Mouse (Mus musculus) c-Kit-positive CD71-positive TER-119-positive erythroid progenitor cells, embryonic 14.5 days (primary cell): ENCODE results near the gene Fndc1.
A peak's percentile ranks its signal among the peaks of the same experiment; 100 is the strongest.

ENCODE experiments used
- DNase-seq: peaks from one replicate; pipeline ENCODE4 v3.0.0-alpha.2; 2013; ENCODE audit warnings: low spot score

The Fndc1 gene

GRCm38 (mm10) chr17:7820176-7820575, 6.9 kb downstream of the Fndc1 start:
- DNase-seq = no peak

DNA sequence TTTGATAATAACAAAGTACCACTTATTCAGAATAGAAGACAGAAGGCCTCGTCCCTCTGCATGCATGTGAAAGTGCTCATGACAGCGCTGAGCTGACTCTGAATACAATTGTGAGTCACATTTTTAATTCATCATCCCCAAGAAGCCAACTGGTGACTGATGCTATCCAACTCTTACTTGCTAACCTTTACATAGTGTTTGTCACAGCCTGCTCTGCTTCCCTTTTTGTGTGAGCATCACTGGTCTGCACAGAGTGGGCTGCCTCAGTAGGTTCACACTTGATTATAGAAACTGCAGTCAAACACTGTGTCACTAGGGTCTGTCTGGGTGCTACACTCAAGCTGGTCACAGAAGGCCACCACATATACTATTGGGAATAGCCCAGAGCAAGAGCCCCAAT, 10.5 kb downstream of the Fndc1 start:
- DNase-seq = no peak

DNA sequence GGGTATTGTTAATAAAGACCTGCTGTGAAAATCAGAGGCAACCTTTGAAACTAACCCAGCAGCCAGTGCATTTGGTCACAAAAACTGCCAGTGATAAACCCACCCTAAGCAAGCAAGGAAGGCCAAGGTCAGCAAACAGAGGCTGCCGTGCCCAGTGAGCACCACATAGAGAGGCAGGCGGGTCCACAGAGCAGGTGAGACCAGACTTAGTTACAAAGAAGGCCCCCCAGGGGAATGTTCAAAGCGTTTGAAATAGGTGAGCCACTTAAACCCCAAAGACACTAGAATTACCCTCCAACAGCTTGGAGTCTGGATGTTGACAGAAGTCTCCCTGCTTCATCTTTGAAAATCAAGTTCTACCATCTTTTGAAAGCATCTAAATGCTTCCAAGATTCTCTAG, 12.7 kb downstream of the Fndc1 start:
- no peak for DNase-seq

DNA sequence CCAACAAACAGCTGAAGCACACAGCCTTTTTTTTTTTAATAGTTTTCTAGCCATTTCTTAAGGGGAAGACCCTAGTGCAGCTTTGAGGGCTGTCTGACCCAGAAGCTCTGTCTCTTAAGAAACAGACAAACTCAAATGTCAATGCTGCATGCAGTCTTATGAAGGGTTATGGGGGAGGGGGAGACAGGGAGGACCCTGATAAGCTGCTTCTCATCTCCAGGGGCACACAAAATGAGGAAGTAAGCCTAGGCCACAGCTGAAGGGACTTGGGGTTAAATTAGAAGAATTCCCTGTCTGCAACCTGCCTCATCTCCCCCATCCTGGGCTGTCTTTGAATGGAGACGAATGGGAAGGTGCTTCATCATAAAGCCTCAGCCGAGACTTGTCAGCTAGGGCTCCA, 19.1 kb downstream of the Fndc1 start:
- no peak for DNase-seq

- DNase-seq = no peak
These were observed 22.0 kb downstream of the Fndc1 start for GRCm38 (mm10) chr17:7805105-7805504.

DNA sequence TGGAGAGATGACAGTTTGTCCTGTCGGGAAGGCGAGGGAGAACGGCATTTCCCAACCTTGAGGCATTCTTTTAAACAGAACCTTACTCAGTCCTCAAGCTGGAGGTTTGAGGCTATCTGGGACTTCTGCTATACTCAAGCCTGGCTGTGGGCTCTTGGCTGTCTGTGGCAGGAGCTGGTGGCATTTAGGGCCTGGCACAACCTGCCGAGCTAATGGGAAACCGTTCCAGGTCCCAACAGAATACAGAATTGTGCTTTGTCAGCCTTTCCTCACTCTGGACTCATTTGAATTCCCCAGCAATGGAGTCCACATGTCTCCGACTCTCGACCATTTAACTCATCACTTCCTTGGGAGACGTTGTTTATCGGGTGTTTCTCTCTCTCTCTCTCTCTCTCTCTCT, 24.6 kb downstream of the Fndc1 start:
- DNase-seq = no peak

GRCm38 (mm10) chr17:7799894-7800293, 27.2 kb downstream of the Fndc1 start:
- no peak for DNase-seq

DNA sequence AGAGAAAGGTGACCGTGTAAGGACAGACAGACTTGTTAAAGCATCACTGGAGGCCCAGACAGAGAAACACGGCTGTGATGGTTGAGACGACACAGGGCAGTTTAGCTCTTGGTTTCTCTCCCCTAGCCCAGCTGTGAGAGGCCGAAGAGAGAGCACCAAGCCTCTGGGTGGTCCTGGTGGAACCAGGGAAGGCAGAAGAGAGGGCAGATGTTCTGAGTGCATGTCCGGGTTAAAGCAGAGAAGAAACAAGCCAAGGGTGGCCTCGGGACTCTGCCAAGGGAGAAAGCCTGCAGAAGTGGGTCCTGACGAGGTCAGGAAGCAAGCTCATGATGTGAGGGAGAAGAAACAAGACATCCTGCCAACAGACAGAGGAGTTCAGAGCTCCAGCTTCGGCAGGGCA, 31.5 kb downstream of the Fndc1 start:
- DNase-seq = no peak

DNA sequence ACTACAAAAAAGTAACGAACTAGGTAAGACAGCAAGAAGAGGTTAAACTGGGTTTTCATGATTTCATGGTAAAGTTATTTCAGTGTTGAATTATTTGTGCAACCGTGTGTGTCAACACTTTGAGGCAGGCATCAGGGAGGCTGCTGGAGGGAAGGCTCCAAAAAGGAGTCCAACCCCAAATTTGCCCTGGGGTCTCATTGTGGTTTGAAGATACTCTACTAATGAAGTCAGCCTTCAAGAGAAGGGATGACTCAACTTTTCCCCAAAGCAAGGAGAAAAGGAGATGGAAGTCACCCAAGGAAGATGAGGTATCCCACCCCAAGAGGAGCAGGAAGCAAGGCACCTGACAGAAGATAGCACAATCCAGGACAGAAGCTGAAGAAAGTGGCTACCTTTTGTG, 31.9 kb downstream of the Fndc1 start:
- no peak for DNase-seq

GRCm38 (mm10) chr17:7794093-7794492, 33.0 kb downstream of the Fndc1 start:
- DNase-seq = no peak

DNA sequence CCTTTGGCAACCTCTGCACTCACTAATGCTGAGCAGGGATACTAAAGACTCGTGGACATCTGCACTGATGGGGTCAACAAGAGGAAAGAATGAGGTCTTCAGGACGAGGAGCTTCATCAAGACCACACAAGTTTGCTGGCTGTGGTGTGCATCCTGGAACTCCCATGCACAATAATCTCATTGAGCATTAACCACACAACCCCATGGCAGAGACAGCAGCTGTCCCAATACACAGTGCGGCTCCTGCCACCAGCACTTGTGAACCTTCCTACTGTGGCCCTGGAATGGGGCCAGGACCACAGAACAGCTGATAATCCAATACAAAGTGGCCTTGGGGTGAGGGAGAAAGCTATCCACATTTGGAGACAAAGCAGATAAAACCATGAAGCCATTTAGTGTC, 36.6 kb downstream of the Fndc1 start:
- DNase-seq = no peak

GRCm38 (mm10) chr17:7774101-7774500, 53.0 kb downstream of the Fndc1 start:
- no peak for DNase-seq

DNA sequence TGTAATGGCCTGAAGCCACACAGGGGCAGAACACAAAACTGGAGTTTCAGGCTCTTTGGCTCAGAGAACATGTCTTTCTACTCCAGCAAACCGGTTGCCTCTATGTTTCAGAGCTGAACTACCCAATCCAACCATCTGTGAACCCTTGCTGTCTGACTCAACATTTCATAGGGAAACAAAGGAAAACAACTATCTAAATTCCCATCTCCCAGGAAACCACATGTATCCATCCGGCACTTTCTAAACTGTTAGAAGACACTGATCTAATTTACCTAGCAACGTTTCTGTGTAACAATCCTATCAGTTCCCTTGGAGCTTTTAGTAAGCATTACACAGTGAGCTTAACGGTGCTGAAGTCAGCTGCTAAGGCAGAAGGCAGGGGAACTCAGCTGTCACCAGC, 67.3 kb downstream of the Fndc1 start:
- DNase-seq = no peak

DNA sequence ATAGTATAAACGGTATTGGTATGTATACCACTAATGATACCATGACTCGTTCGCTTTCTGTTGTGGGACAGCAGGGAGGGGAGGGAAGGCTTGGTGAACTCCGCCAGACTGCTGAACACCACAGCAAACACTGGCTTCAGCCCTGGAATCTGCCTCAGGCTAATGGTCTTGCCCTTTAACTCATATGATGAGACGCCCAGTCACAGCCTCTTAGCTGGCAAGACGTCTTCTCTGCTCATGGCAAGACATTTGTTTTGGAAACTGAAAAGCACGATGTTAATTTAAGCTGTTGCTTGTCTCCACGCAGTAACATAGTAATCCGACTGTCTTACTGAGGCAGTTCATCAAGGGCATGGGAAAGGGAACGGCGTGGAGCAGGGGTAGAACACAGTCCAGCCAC, 72.1 kb downstream of the Fndc1 start:
- no peak for DNase-seq

GRCm38 (mm10) chr17:7753383-7753782, 73.7 kb downstream of the Fndc1 start:
- DNase-seq = no peak

GRCm38 (mm10) chr17:7749051-7749815, 77.9 kb downstream of the Fndc1 start:
- no peak for DNase-seq

DNA sequence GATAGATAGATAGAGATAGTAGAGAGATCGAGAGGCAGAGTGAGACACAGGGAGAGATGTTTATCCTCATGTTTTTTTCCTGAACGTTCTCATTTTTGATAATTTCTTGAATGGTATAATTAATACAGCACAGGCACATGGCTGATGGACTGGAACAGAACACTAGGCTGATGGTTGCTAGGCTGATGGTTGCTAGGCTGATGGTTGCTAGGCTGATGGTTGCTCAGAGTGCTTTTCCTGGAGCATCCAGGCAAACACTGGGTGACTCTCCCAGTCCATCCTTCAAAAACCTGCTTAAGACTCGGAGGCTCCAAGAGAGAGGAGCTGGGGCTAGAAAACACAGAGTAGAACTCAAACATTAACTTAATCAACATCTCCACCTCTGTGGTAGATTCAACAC, 80.3 kb downstream of the Fndc1 start:
- no peak for DNase-seq

- no peak for DNase-seq
These were observed 82.1 kb downstream of the Fndc1 start for GRCm38 (mm10) chr17:7744976-7745375.

- peak; percentile 2 for DNase-seq
These were observed 86.1 kb downstream of the Fndc1 start for GRCm38 (mm10) chr17:7740988-7741387.

GRCm38 (mm10) chr17:7722991-7723390, 104.1 kb downstream of the Fndc1 start:
- no peak for DNase-seq

DNA sequence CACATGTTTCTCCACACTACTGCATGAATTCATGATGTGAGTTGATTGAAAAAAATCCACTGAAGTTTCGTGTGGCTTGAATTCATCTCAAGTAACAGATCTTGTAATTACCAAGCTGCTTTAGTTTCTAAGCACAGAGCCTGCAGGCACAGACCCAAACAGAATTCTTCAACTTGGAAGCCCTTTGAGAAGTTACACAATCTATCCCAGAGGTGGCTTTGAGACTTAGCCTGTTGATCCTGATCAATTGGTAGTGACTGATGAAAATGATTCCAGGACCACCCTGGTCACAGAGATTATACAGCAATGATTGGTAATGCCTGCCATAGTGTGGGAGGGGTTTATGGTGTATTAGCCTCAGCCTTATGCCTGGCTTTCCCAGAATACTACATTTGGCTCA, 108.2 kb downstream of the Fndc1 start:
- DNase-seq = no peak

DNA sequence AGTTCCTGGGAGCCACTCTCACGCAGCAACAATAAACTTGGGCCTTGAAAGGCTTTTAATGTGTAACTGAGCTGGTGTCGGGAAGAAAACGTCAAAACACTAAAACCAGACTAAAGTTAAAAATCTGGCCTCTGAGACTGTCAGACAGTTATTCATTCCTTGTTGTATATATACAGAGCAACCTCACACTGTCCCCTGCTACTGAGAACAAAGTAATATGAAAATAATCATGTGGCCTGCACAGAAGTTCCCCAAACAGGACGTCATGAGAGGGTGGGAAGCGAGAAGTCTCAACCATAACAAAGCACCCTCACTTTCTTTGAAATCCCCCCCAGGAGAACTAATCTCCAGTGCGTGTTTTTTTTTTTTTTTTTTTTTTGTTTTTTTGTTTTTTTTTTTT, 109.2 kb downstream of the Fndc1 start:
- DNase-seq = no peak

DNA sequence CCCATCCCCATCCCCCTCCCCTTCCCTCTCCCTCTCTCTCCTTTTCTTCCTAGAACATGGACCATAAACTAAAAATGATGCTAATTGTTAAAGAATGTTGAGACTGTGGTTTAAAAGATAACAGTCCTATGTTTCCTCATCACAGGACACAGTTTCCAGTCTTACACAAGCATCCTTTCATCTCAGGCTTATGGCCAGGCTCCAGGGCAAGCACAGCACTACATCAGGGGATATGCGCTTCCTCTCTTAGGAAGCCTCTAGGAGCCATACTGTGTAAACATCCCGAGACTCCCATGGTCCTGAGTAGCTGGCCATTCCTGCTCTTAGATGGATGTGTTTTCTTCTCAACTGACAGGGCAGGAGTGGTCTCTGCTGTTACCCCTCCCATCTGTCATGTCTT, 114.1 kb downstream of the Fndc1 start:
- DNase-seq = no peak

GRCm38 (mm10) chr17:7707073-7707472, 120.0 kb downstream of the Fndc1 start:
- no peak for DNase-seq

DNA sequence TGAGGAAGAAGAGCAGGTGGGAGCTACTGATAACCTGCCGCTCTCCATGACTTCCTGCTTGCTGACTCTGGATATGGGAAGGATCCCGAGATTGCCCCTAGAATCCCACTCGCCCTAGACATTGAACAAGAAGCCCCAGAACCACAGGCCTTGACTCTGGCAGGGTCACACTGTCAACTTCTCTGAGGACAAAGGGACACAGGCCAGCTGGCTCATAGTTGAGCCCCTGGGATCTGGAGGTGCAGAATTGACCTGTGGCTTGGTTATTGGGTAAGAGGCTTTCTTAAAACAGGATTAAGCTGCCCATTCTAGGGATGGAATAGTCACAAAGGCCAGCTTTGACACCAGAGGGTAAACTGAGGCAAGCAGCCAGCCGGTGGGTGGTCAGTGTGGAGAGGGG, 136.8 kb downstream of the Fndc1 start:
- DNase-seq = no peak
